ENCODE assay signal across 8 mouse cellular contexts in the genomic region with DNA sequence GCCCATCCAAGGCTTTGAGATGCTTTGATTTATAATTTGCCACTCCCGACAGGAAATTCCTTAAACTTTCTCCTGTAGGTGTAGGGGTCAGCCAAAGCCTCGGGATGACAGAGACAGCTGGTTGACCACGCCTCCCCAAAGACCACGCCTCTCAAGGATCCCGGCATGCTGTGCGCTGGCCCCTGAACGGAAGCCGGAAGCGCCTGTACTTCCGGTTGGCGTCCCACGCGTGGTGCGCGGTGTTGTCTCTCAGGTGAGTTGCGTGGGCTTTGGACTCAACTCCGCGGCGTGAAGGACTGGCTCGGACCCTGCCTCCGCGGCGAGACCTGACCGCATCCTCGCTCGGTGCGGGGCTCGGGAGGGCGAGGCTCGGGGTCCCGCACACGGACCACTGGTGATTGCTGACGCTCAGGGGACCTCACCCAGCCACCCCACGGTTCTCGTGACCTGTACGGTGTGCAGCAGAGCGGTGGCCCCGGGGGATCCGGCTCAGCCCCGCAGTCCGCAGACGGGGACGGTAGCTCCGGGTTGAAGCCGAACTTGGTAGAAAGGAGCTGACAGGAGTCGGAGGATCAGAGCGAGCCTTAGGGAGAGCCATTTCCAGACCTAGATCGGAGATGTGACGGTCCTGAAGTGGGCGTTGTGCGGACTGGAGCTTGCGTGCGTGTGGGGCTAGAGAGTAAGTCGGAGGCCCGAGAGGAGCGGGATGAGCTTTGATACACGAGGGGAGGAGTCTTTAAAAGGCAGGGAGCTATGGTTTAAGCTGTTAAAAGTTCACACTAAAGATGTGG. TPM values are rescaled to one million over a fixed set of nuclear protein-coding genes. Genes with fewer than 3 reads are reported as not detected.
DNase-seq lines count a peak whose midpoint lies in the region; ATAC-seq and TF ChIP-seq lines count a peak whose summit lies in the region.

Gene Llph (plus strand): TSS at position 200 of the 791 bp plus-strand sequence.

- no peaks in the 10 kb centered on the region for H3K9me3 ChIP-seq in erythroblast, embryonic 14.5 days (ENCODE audit: control insufficient read depth, low read length)
- no peaks in the 10 kb centered on the region for H3K9me3 ChIP-seq in heart, embryonic 12.5 days (replicated peaks)
- H3K9me3 ChIP-seq in kidney, postnatal 0 days (replicated peaks; ENCODE audit: low read length): no peaks in the 10 kb centered on the region
- H3K9me3 ChIP-seq in liver, embryonic 12.5 days (replicated peaks): no peaks in the 10 kb centered on the region

- no peak for TF ChIP-seq CTCF in kidney, postnatal 0 days (IDR thresholded peaks at IDR 0.05; ENCODE audit: low read depth)

- WGBS in heart, embryonic 12.5 days: under 1% methylated on average over 57 of the region's 57 CpGs
- under 1% methylated on average over 57 of the region's 57 CpGs for WGBS in kidney, postnatal 0 days
- WGBS in liver, embryonic 12.5 days (ENCODE audit: insufficient replicate concordance): under 1% methylated on average over 57 of the region's 57 CpGs

- H3K9ac ChIP-seq in heart, embryonic 12.5 days: peak within 1 kb of the TSS; percentile 97
- H3K9ac ChIP-seq in kidney, postnatal 0 days (ENCODE audit: low read depth, low read length): peak within 1 kb of the TSS; percentile 89
- peak within 1 kb of the TSS; percentile 88 for H3K9ac ChIP-seq in liver, embryonic 12.5 days

- H3K27me3 ChIP-seq in erythroblast, embryonic 14.5 days (ENCODE audit: control insufficient read depth): no peaks in the 10 kb centered on the region
- no peaks in the 10 kb centered on the region for H3K27me3 ChIP-seq in heart, embryonic 12.5 days (replicated peaks)
- H3K27me3 ChIP-seq in kidney, postnatal 0 days (ENCODE audit: insufficient read depth, low read length): no peaks in the 10 kb centered on the region
- no peaks in the 10 kb centered on the region for H3K27me3 ChIP-seq in liver, embryonic 12.5 days (replicated peaks)
- no peaks in the 10 kb centered on the region for H3K27me3 ChIP-seq in splenic B cell, adult 2 months (ENCODE audit: control insufficient read depth, insufficient read depth, low read length, poor library complexity, severe bottlenecking)

- peak within 1 kb of the TSS; percentile 86 for H3K4me2 ChIP-seq in heart, embryonic 12.5 days
- peak within 1 kb of the TSS; percentile 64 for H3K4me2 ChIP-seq in kidney, postnatal 0 days (ENCODE audit: low read length)
- H3K4me2 ChIP-seq in liver, embryonic 12.5 days: peak within 1 kb of the TSS; percentile 91

- H3K27ac ChIP-seq in heart, embryonic 12.5 days (ENCODE audit: poor library complexity, severe bottlenecking): peak within 1 kb of the TSS; percentile 61; the same call in 1 of the 2 replicates
- H3K27ac ChIP-seq in kidney, postnatal 0 days: peak within 1 kb of the TSS; percentile 68
- peak within 1 kb of the TSS; percentile 80 for H3K27ac ChIP-seq in liver, embryonic 12.5 days

- H3K4me1 ChIP-seq in erythroblast, embryonic 14.5 days (ENCODE audit: control insufficient read depth): peaks cover 33% of the 10 kb centered on the region
- H3K4me1 ChIP-seq in heart, embryonic 12.5 days (replicated peaks): peaks cover 11% of the 10 kb centered on the region
- H3K4me1 ChIP-seq in kidney, postnatal 0 days (replicated peaks; ENCODE audit: insufficient read depth, low read length): peaks cover 6% of the 10 kb centered on the region; the same call in 1 of the 2 replicates
- peaks cover 27% of the 10 kb centered on the region for H3K4me1 ChIP-seq in liver, embryonic 12.5 days

- ATAC-seq in heart, embryonic 12.5 days (ENCODE audit: insufficient number of reproducible peaks, low FRiP score): peak; percentile 96
- peak; percentile 93 for ATAC-seq in kidney, postnatal 0 days (replicated peaks; ENCODE audit: low FRiP score, low read depth)
- peak; percentile 92 for ATAC-seq in liver, embryonic 12.5 days

- H3K4me3 ChIP-seq in erythroblast, embryonic 14.5 days (replicated peaks): peak within 1 kb of the TSS; percentile 89
- peak within 1 kb of the TSS; percentile 97 for H3K4me3 ChIP-seq in heart, embryonic 12.5 days
- peak within 1 kb of the TSS; percentile 100 for H3K4me3 ChIP-seq in kidney, postnatal 0 days (replicated peaks; ENCODE audit: low read depth, low read length)
- H3K4me3 ChIP-seq in liver, embryonic 12.5 days: peak within 1 kb of the TSS; percentile 97

- H3K36me3 ChIP-seq in erythroblast, embryonic 14.5 days (ENCODE audit: control insufficient read depth): peaks cover 43% of the 10 kb centered on the region
- H3K36me3 ChIP-seq in heart, embryonic 12.5 days: peaks cover 34% of the 10 kb centered on the region
- H3K36me3 ChIP-seq in kidney, postnatal 0 days (ENCODE audit: insufficient read depth, low read length): peaks cover 18% of the 10 kb centered on the region
- H3K36me3 ChIP-seq in liver, embryonic 12.5 days: peaks cover 56% of the 10 kb centered on the region
- peaks cover 6% of the 10 kb centered on the region for H3K36me3 ChIP-seq in splenic B cell, adult 2 months (ENCODE audit: control insufficient read depth, insufficient read depth, low read length, poor library complexity, severe bottlenecking)

- DNase-seq in CD4-positive, CD25-positive, alpha-beta regulatory T cell, adult 2 months (ENCODE audit: low read depth, low spot score): peak; percentile 92
- peak; percentile 64 for DNase-seq in brain, embryonic 18.5 days (ENCODE audit: low read depth, low spot score)
- DNase-seq in kidney, postnatal 0 days (ENCODE audit: low spot score): peak; percentile 93
- DNase-seq in naive thymus-derived CD4-positive, alpha-beta T cell, adult 2 months (ENCODE audit: low read depth): peak; percentile 87
- DNase-seq in splenic B cell, adult 2 months (ENCODE audit: low read depth, low spot score): peak; percentile 89

RNA-seq across cellular contexts. Expression of gene Llph, which starts in this region (rescaled TPM):
- polyA plus RNA-seq in erythroblast, embryonic 14.5 days (2012): 4.3 and 4.5 TPM in 2 replicates
- 31.7 and 32.0 TPM in 2 replicates for polyA plus RNA-seq in heart, embryonic 12.5 days (2016; fragmentation: Nextera tagmentation; extraction: Ambion mirVana)
- polyA plus RNA-seq in kidney, postnatal 0 days (2015; fragmentation: Nextera tagmentation; extraction: Ambion mirVana): 53.3 and 54.3 TPM in 2 replicates
- polyA plus RNA-seq in liver, embryonic 12.5 days (2016; fragmentation: Nextera tagmentation; extraction: Ambion mirVana): 55.2 and 55.5 TPM in 2 replicates

Comparison
In these comparisons a context has a peak if more than half of its experiments do, and no peak if none do; other contexts are left out.
1. Peak in every context shown above with its lines: DNase-seq, ATAC-seq, H3K4me3 ChIP-seq and H3K27ac ChIP-seq.